Mouse (Mus musculus): ENCODE measurements around the gene Elmo3.

Elmo3 gene

DNA sequence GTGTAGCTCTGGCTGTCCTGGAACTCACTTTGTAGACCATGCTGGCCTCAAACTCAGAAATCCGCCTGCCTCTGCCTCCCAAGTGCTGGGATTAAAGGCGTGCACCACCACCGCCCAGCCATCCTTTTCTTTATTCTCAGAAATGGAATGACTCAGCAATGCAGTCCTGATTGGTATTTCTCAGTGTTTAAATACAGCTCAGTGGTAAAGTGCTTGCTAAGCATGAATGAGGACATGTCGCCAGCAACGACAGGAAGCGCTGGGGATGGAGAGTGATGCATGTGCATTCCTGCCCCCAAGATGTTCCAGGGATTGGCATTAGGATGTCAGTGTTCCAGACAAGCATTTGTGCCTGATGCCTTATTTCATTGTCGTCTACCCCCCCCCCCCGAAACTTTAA lies 2.0 kb upstream of the Elmo3 start:
- no peak for DNase-seq (ENCODE audit: low read depth, low spot score)
- H3K36me3 ChIP-seq (ENCODE audit: control insufficient read depth, insufficient read depth, low read length, poor library complexity, severe bottlenecking): peaks cover 12% of the 10 kb centered on the region
- no peaks in the 10 kb centered on the region; the same call in 1 of the 2 replicates for H3K27me3 ChIP-seq (ENCODE audit: control insufficient read depth, insufficient read depth, low read length, poor library complexity, severe bottlenecking)

DNA sequence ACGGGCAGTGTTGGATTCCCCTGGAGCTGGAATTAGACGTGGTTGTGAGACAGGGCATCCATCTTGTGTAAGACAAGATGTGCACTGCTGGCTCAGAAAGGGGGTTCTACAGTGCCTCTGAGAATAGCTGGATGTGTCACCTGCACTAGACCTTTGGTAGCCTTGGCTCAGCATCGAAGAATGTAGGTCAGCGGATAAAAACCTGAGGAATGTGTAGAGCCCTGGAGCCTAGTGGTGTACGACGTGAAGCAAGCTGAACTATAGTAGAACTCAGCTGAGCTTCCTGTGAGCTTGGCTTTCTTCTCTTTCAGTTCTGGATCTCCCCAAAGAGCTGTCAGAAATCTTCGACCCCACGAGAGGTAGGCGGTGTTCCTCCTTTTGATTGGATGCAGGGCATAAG lies 1.5 kb upstream of the Elmo3 start:
- DNase-seq (ENCODE audit: low read depth, low spot score): no peak
- peaks cover 13% of the 10 kb centered on the region for H3K36me3 ChIP-seq (ENCODE audit: control insufficient read depth, insufficient read depth, low read length, poor library complexity, severe bottlenecking)
- no peaks in the 10 kb centered on the region; the same call in 1 of the 2 replicates for H3K27me3 ChIP-seq (ENCODE audit: control insufficient read depth, insufficient read depth, low read length, poor library complexity, severe bottlenecking)

DNA sequence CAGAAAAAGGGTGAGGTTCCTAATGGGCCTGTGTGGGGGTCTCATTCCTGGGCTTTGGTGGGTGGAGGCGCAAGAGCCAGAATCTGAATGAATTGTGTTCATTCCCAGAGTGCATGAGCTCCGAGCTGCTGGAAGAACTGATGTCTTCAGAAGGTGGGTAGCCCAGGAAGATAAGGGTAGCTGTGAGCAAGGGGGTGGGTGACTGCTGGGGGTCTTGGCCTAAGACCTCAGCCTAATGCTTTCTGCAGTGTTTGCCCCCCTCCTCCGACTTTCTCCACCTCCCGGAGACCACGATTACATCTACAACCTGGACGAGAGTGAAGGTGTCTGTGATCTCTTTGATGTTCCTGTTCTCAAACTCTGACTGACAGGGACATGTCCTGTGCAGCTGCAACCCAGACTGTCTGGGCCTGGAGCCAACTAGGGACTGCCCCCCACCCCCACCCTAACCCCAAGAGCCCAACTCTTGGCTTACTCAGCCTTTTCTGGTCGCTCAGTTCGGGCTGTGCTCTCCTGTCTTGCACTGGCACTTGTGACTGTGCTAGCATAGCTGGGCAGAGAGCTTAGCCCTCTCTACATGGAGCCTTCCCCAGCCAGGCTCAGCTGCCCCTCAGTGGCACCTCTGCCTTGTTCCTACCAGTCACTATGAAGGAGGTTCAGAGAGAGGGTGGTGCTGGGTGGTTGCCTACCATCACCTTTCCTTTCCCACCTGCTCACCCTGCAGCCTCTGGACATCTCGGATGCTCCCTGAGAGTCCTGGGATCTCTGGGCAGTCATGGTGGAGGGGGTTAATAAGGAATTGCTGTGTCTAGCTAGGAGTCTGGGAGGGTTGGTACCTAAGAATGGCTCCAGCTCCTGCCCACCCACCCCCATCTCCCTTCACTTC lies 833 bp upstream of the Elmo3 start:
- Histone ChIP-seq H3K36me3 (ENCODE audit: control insufficient read depth, insufficient read depth, low read length, poor library complexity, severe bottlenecking) (peaks cover 15% of the 10 kb centered on the region), H3K27me3 (ENCODE audit: control insufficient read depth, insufficient read depth, low read length, poor library complexity, severe bottlenecking) (no peaks in the 10 kb centered on the region; the same call in 1 of the 2 replicates)
- no peak for DNase-seq (ENCODE audit: low read depth, low spot score)

DNA sequence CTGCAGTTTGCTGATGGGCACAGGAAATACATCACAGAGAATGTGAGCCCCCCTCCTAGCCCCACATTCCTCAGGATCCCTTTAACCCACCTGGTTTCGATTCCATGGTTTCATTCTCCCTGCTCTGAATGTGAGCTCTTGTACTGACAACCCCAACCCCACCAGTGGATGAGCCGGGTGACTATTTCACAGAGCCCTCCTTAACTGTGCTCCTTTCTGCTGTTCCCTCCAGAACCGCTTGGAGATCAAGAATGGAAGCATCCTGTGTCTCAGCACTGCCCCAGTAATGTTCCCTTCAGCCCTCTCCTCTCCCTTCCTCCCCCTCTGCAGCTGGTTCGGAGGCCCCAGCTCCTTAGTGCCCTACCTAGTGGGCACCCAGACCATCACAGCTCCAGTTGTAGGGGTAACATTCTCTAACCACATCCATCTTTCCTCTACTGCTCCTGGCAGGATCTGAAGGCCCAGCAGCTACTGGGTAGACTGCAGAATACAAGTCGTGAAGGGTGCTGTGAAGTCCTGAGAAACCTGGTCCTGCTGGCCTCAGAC lies 818 bp downstream of the Elmo3 start:
- H3K36me3 ChIP-seq (ENCODE audit: control insufficient read depth, insufficient read depth, low read length, poor library complexity, severe bottlenecking): peaks cover 13% of the 10 kb centered on the region
- no peaks in the 10 kb centered on the region; the same call in 1 of the 2 replicates for H3K27me3 ChIP-seq (ENCODE audit: control insufficient read depth, insufficient read depth, low read length, poor library complexity, severe bottlenecking)
- no peak for DNase-seq (ENCODE audit: low read depth, low spot score)

DNA sequence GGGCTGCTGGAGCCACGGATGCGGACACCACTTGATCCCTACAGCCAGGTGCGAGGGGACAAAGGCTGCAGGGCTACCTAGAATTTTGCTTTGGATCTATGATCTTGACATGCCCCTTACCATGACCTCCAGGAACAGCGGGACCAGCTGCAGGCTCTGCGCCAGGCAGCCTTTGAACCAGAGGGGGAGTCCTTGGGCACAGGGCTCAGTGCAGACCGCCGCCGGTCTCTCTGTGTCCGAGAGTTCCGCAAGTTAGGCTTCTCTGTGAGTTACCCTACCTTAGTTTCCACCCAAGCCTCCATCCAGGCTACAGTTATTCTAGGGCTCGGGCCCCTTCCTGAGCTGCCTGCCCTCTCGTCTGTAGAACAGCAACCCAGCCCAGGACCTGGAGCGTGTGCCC lies 2.3 kb downstream of the Elmo3 start:
- no peak for DNase-seq (ENCODE audit: low read depth, low spot score)
- no peaks in the 10 kb centered on the region; the same call in 1 of the 2 replicates for H3K27me3 ChIP-seq (ENCODE audit: control insufficient read depth, insufficient read depth, low read length, poor library complexity, severe bottlenecking)
- H3K36me3 ChIP-seq (ENCODE audit: control insufficient read depth, insufficient read depth, low read length, poor library complexity, severe bottlenecking): peaks cover 6% of the 10 kb centered on the region

DNA sequence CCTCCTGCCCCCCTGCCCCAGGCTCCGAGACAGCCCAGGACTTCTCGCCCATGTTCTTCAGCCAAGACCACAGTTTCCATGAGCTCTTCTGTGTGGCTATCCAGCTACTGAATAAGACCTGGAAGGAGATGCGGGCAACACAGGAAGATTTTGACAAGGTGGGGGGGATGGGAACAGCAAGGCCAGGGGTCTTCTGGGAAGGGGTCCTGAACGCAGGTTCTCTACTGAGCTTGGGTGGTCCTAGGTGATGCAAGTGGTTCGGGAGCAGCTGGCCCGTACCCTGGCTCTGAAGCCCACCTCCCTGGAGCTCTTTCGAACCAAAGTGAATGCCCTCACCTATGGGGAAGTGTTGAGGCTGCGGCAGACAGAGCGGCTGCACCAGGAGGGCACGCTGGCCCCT lies 3.0 kb downstream of the Elmo3 start:
- no peak for DNase-seq (ENCODE audit: low read depth, low spot score)
- Histone ChIP-seq H3K36me3 (ENCODE audit: control insufficient read depth, insufficient read depth, low read length, poor library complexity, severe bottlenecking) (peaks cover 4% of the 10 kb centered on the region), H3K27me3 (ENCODE audit: control insufficient read depth, insufficient read depth, low read length, poor library complexity, severe bottlenecking) (no peaks in the 10 kb centered on the region; the same call in 1 of the 2 replicates)

DNA sequence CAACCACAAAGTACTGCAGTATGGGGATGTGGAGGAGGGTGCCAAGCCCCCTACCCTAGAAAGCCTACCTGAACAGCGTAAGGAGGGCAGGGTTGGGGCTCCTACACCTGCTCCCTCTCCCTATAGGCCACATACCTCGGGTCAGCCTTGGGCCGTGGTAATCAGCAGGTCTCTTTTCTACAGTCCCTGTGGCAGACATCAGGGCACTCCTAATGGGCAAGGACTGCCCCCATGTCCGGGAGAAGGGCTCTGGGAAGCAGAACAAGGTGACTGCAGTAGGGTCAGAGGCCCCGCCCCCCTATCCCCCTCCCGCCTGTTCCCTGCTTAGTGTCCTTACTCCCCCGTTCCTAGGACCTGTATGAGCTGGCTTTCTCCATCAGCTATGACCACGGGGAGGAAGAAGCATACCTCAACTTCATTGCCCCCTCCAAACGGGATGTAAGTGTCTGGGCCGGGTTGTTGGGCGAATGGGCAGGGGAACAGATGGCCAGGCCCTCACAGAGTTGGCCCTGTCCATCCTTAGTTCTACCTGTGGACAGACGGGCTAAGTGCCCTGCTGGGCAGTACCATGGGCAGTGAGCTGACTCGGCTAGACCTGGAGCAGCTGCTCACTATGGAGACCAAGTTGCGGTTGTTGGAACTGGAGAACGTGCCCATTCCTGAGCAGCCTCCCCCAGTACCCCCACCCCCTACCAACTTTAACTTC lies 3.9 kb downstream of the Elmo3 start:
- H3K36me3 ChIP-seq (ENCODE audit: control insufficient read depth, insufficient read depth, low read length, poor library complexity, severe bottlenecking): peaks cover 3% of the 10 kb centered on the region
- H3K27me3 ChIP-seq (ENCODE audit: control insufficient read depth, insufficient read depth, low read length, poor library complexity, severe bottlenecking): no peaks in the 10 kb centered on the region; the same call in 1 of the 2 replicates
- no peak for DNase-seq (ENCODE audit: low read depth, low spot score)

DNA sequence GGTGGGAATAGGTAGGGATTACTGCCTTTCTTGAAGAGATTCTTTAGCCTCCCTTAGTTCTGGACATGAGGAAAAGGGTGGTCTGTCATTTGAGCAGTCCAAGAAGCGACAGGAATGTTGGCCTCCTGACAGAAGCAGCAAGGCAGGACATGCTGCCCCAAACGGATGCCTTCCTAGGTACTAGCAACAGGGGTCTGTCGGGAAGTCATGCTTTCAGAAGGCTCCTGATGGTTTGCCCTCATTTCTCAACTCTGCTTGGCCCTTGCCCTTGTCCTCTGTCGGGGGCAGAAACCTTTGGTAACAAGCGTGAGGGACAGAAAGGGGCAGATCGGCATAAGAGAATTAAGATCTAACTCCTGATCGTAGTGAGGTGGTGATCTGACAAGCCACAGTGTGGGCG lies 4.7 kb downstream of the Elmo3 start:
- DNase-seq (ENCODE audit: low read depth, low spot score): no peak
- H3K27me3 ChIP-seq (ENCODE audit: control insufficient read depth, insufficient read depth, low read length, poor library complexity, severe bottlenecking): no peaks in the 10 kb centered on the region; the same call in 1 of the 2 replicates

DNA sequence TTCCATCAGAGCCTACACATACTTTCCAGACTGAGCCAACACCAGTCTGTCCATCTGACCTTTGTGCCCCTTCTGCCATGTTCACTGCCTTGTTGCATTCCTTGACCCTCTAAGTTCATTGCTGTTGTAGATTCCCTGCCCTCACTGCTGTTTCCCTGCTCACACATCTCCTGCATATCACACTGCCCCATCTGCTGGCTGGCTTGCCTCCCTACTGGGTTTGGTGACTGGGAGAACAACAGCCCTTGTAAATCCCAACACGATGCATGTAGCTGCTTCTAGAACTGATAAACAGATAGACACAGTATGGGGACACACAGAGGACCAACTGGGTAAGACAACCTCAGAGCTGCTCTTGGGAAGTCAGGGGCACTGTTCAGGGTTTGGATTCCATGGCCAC lies 6.3 kb downstream of the Elmo3 start:
- no peak for DNase-seq (ENCODE audit: low read depth, low spot score)
- H3K36me3 ChIP-seq (ENCODE audit: control insufficient read depth, insufficient read depth, low read length, poor library complexity, severe bottlenecking): peaks cover 3% of the 10 kb centered on the region
- H3K27me3 ChIP-seq (ENCODE audit: control insufficient read depth, insufficient read depth, low read length, poor library complexity, severe bottlenecking): no peaks in the 10 kb centered on the region; the same call in 1 of the 2 replicates

More for the DNA sequence above, 4.7 kb downstream of the Elmo3 start:
- peaks cover 3% of the 10 kb centered on the region for H3K36me3 ChIP-seq (ENCODE audit: control insufficient read depth, insufficient read depth, low read length, poor library complexity, severe bottlenecking)

DNA sequence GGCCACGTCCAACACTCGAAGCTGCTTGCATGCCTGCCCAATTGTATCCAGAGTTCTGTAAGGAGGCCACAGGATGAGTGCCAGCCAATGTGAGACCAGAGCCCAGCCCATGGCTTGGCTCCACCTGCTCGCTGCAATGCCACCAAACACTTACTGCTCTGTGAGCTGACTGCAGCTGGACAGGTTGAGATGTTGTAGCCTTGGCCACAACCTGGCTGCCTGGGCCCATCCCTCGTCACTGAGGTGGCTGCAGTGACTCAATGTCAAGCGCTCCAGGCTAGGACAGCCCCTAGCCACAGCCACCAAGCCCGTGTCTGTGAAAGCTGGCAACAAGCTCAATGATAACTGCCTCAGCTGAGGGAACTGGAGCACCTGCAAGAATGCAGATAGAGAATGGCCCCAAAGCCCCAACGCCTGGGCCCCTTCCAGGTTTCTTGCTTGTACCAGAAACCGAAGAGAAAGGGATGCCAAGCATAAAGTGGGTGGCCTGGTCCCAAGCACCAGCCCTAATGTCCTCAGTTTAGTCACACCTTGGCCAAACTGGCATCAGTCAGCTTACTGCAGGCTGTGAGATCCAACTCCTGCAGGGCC lies 7.6 kb downstream of the Elmo3 start:
- DNase-seq (ENCODE audit: low read depth, low spot score): no peak

DNA sequence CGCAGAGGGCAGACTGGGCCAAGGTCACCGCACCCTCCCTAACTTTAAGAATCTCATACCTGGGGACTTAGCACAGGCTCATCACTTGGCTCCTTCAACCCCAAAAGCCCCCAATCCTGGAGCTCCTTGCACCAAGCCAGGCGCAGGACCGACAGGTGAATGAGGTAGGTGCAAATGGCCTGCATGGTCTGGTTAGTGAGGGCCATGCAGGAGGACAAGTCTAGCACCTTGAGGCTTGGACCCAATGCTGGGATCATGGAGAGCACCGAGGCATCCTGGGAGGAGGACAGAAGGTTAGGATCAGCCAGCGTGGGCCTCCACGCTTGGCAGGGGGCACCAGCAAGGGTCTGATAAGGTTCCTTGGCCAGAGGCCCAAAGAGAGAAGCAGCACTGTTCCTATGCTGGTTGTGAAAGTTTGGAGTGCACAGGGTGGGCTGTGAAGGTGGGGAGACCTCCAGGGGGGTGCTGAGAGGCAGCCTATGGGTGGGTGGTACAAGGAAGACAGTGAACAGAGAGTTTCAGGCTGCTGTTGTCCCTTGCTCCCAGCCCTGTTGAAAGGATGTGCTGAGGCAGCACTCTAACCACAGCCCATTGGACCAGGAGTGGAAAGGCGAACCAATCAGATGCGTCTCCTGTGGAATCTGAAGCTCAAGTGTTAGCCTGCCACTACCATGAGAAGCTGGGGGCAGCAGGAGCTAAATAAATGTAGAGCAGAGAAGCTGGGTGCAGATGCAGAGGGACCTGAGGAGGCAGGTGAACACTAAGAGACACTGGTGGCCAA lies 8.4 kb downstream of the Elmo3 start:
- DNase-seq (ENCODE audit: low read depth, low spot score): no peak
- Histone ChIP-seq H3K27me3 (ENCODE audit: control insufficient read depth, insufficient read depth, low read length, poor library complexity, severe bottlenecking) (no peaks in the 10 kb centered on the region), H3K36me3 (ENCODE audit: control insufficient read depth, insufficient read depth, low read length, poor library complexity, severe bottlenecking) (peaks cover 5% of the 10 kb centered on the region)

More for the DNA sequence above, 7.6 kb downstream of the Elmo3 start:
- Histone ChIP-seq H3K27me3 (ENCODE audit: control insufficient read depth, insufficient read depth, low read length, poor library complexity, severe bottlenecking) (no peaks in the 10 kb centered on the region; the same call in 1 of the 2 replicates), H3K36me3 (ENCODE audit: control insufficient read depth, insufficient read depth, low read length, poor library complexity, severe bottlenecking) (peaks cover 3% of the 10 kb centered on the region)

DNA sequence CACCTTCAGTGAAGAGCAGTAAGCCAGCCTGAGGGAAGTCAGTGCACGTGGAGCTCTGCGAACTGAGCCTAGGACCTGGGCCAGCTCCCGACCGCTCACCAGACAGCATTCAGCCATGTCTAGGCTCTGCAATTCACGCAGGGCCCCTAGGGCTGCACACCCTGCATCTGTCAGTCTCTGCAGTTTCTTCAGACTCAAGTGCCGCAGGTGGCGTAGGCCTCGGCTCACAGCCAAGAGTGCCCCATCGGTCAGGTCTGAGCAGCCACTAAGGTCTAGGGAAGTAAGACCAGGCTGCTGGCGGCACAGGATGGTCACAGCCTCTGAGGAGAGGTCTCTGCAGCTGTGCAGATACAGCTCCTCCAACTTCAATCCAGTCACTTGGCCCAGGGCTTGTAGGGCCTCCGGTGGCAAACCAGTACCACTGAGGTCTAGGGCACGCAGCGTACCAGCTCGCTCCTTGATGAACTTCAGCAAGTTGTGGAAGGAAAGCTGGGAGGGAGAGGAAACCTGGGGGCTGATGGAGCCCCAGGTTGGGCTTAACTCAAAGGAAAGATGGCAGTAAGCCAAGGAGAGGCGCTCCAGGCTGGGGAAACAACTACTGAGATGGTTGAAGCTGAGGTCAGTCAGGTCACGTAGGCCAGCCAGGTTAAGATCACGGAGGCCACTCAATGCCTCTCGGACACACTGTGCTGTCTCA lies 9.8 kb downstream of the Elmo3 start:
- Histone ChIP-seq H3K27me3 (ENCODE audit: control insufficient read depth, insufficient read depth, low read length, poor library complexity, severe bottlenecking) (no peaks in the 10 kb centered on the region), H3K36me3 (ENCODE audit: control insufficient read depth, insufficient read depth, low read length, poor library complexity, severe bottlenecking) (peaks cover 2% of the 10 kb centered on the region; the same call in 1 of the 2 replicates)
- DNase-seq (ENCODE audit: low read depth, low spot score): no peak

DNA sequence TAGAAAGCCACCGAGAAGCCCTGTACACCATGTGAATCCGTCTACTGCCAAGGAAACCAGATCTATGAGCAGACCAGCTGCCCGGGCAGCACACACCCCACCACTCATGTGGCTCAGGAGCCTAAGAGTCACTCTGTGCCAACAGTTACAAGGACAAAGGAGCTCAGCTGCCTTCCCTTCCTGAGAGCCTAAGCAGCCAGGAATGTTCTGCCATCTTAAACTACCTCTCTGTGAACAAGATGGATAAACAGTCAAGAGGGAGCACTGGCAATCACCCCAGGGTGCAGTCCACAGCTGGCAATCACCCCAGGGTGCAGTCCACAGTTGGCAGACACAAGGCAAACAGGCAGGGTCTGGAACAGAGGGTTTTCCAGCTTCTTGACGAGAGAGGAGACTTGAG lies 12.5 kb downstream of the Elmo3 start:
- Histone ChIP-seq H3K36me3 (ENCODE audit: control insufficient read depth, insufficient read depth, low read length, poor library complexity, severe bottlenecking) (peaks cover 2% of the 10 kb centered on the region; the same call in 1 of the 2 replicates), H3K27me3 (ENCODE audit: control insufficient read depth, insufficient read depth, low read length, poor library complexity, severe bottlenecking) (no peaks in the 10 kb centered on the region)
- no peak for DNase-seq (ENCODE audit: low read depth, low spot score)
